Mouse (Mus musculus) stomach, postnatal 0 days (tissue): ENCODE data around the gene Hyal2.

Experiments used
- CTCF ChIP-seq: IDR thresholded peaks from 2 replicates; pipeline ENCODE4 v1.5.1; 2016; ENCODE audit warnings: antibody characterized with exemption, low read depth, mild to moderate bottlenecking, moderate library complexity
- EP300 ChIP-seq: optimal IDR thresholded peaks from 2 replicates; pipeline ENCODE3; 2016; ENCODE audit warnings: antibody characterized with exemption

DNA sequence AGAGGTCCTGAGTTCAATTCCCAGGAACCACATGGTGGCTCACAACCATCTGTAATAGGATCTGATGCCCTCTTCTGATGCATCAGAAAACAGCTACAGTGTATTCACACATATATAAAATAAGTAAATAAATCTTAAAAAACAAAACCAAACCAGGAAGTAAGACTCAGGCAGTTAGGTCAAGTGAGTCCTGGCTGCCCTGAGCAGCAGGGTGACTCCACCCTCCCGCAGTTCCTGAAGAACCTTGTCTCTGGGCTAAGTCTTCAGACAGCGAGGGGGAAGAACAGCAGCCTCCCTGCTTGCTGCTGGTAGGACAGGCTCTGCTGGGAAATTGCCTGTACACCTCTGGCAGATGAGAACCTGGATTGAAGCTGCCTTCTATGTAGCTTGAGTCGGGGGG is 11.4 kb upstream of the Hyal2 start:
- TF ChIP-seq CTCF (no peak), EP300 (no peak)
